Mouse (Mus musculus) fat pad, adult 2 months (tissue): ENCODE data around the gene Scin.
"Not testable (repeated sequence)": the region's sequence is repeated elsewhere in the genome, so short reads cannot be mapped to it uniquely, and the experiment has no call there.

Experiments
- DNase-seq: peaks from one replicate; pipeline ENCODE4 v3.0.0-alpha.2; 2011; ENCODE audit warnings: low read depth, low spot score; ENCODE audit errors: extremely low read depth

The Scin gene

GRCm38 (mm10) chr12:40133573-40134271 is at the start of gene Scin:
Gene Scin (minus strand): TSS chr12:40134228.
- DNase-seq: no peak

- no peak for DNase-seq
These were observed 43.1 kb upstream of the Scin start for GRCm38 (mm10) chr12:40177089-40177488.

DNA sequence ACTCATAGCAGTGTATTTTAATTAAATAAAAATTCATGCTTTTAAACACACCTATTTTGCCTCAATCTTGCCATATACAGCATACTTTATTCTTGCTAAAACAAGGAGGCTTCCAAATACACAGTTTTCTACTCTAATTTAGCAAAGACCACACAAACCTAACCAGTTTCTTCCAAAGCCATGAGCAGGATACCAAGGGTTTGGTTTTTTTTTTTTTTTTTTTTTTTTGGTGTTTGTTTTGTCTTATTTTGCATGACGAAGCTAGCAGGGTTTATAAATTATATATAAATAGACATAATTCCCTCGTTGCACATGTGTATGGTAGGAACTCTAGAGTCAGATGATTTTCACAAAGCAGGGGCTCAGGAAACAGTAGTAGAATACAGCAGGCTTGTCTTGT is 42.1 kb upstream of the Scin start:
- DNase-seq: no peak

GRCm38 (mm10) chr12:40175171-40175570 is 41.1 kb upstream of the Scin start:
- DNase-seq: not testable (repeated sequence)

DNA sequence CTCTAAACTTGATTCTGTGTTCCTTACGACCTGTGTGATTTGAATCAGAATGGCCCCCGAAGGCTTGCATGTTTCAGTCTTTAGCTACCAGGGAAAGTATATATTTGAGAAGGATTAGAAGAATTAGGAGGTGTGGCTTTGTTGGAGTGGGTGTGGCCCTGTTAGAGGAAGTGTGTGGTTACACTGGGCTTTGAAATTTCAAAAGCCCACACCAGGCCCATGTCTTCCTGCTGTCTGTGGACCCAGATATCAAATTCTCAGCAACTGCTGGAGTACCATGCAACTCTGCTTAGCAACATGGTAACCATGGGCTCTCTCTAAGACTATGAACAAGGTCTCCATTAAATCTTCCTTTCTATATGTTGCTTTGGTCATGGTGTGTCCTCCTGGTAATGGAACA is 37.6 kb upstream of the Scin start:
- DNase-seq: no peak

GRCm38 (mm10) chr12:40169675-40170074 is 35.6 kb upstream of the Scin start:
- no peak for DNase-seq

DNA sequence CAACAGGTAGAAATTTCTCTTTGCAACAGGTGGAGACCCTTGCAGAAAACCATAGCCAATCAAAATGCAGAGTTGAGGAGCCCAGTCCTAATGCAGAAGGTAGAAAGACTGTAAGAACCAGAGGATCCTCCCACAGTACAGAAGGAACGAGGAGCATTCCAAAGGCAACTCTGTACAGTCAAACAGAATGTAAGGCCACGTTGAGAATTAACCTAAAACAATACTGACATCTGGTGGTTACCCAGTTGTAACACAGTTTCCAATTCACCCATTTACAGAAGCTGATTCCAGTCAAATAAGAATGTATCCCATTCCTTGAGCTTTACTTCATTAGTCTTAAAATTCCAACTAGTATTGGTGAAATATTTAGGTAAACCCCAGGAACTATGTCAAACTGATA is 30.6 kb upstream of the Scin start:
- no peak for DNase-seq

DNA sequence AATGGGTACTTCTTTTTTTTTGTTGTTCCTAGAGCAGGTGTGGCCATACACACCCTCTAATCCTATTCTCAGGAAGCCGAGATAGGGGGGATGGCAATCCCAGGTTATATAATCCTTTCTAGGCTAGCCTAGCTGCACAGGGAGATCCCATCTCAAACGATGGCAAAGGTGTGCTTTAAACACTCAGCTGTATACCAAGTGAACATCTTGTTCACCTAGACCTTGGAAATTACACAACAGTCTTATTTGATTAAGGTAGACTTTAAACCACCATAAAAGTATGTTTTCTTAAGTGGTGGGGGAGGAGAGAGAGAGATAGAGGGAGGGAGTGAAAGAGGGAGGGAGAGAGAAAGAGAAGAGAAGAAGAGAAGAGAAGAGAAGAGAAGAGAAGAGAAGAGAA is 26.7 kb upstream of the Scin start:
- no peak for DNase-seq

DNA sequence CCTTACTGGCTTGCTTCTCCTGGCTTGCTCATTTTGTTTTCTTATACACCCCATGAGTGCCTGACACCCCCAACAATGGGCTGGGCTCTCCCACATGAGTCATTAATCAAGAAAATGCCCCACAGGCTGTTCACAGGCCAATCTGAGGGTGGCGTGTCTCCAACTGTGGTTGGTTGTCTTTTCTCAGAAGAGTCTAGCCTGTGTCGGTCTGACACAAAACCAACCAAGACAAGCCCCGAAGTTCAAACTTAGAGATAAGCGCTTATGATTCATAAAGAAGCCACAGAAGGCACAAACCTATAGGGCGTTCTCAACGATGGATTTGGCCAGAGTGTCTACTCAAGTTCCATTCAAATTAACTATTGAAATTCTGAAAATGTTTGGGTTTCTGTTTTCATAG is 20.2 kb upstream of the Scin start:
- DNase-seq: no peak

DNA sequence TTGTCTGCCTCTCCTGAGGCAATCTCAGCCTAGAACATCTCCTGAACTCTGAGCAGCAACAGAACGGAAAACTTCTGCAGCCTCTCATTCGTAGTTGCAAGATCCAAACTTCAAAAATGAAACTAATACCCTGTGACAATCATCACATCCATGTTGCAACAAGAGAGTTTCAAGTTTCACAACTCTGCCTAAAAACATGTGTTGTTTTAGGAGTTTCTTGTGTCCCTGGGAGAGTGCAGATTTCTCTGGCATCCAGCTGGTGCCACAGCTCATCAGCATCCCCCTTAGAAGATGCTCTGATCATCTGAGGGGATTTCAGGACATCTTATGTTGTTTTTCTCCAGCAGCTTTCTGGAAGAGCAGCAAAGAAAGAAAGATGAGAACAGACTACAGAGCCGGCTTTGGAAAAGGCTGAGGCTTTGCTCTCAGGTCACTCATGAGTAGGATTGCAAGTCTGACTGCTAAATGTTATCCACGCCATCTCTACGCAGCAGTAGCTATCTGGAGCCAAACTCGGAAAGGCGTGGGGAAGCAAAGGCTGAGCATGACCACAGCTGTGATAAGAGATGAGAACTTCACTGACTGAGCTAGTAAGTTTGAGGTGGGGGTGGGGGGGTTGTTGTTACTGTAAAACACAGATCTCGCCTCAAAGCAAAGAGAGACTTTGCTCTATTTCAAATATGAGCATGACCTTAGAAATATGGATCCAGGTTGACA is 18.5 kb upstream of the Scin start:
- DNase-seq: no peak

DNA sequence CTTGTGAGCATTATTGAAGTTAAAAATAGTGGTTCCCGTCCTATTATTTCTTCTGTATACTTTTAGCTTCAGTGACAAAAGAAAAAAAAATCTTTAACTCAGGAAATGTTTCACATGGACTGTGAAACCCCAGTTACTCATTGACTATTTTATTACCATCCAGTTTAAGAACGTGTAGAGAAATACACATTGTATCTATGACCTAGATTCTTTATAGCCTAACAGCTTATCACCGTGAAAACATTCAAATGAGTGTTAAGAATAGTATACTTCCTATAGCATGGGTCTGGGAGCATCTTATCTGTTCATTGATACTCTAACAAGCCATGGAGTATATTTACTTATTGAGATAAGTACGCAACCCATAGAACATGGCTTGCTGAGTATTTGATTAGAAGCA is 13.3 kb upstream of the Scin start:
- DNase-seq: no peak

GRCm38 (mm10) chr12:40146510-40146909 is 12.5 kb upstream of the Scin start:
- no peak for DNase-seq

DNA sequence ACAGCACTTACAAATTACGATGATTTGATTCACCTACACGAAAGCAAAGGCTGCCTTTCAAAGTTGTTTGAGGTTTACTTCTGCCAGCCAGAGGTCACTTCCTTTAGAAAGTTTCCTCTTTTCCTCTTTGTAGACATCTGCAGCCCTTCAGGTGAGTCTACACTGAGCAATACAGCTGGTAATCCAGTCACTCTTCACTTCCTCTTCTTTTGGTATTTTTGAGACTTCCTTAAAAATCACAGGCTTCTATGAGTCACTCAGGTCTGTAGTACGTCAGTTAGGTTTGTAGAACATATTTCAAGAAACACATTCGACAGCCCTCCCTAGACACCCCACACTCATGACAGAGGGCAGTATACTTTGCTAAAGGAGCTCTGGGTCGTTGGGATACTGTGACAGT is 6.7 kb upstream of the Scin start:
- DNase-seq: no peak

- DNase-seq: no peak
These were observed 5.6 kb upstream of the Scin start for GRCm38 (mm10) chr12:40139484-40140245.

GRCm38 (mm10) chr12:40134529-40134928 is 501 bp upstream of the Scin start:
- DNase-seq: no peak

- DNase-seq: no peak
These were observed 845 bp downstream of the Scin start for GRCm38 (mm10) chr12:40133194-40133572.

DNA sequence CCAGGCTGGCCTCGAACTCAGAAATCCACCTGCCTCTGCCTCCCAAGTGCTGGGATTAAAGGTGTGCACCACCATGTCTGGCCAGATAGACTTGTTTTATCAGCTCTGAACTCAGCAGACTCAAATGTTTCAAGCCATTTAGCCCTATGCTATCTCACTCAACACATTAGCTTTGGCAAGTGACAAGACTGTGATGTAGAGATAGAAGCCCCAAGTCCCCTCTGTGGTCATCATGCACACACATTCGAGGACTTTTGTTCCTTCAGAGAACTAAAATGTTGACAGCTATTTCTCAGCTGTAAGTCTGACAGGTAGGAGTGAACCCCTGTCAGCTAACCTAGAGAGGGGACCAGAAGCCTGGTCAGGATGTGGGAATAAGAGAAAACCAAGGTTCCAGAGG is 15.2 kb downstream of the Scin start:
- DNase-seq: no peak

- DNase-seq: no peak
These were observed 17.0 kb downstream of the Scin start for GRCm38 (mm10) chr12:40117045-40117444.

DNA sequence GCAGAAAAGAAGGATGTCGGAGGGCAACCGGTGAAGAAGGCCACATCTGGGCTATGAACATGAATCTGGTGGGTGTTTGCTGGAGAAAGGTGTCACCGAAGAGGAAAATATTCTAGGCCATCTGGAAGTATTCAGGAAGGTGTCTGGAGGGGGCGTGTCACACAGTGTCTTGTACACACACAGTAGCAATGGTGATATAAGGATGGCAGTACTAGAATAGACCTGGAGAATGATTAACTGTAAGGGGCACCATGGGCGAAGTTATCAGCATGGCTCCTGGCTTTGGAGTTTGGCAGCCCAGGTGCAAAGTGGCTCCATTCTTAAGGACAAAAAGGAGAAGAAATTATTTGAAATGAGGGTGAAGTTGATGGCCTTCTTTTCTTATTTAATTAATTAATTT is 17.8 kb downstream of the Scin start:
- DNase-seq: no peak

GRCm38 (mm10) chr12:40114883-40115282 is 19.1 kb downstream of the Scin start:
- no peak for DNase-seq

DNA sequence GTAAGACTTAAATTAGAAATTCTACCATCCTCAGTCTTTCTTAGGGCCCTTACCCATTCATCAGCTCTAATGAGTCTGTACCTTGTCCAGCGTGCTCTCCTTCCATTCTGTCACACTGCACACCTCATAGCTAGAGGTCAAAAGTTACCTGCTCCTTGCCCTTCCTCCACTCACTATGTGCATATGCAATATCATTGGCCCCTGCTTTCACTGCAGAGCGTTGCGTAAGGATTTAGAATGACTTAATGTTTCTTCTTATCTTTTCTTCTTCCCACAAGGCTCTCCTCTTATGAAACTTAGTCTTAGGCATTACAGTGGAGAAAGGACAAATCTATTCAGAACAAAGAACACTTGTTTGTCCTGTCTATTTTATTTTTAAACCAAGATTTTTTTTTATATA is 20.0 kb downstream of the Scin start:
- no peak for DNase-seq

DNA sequence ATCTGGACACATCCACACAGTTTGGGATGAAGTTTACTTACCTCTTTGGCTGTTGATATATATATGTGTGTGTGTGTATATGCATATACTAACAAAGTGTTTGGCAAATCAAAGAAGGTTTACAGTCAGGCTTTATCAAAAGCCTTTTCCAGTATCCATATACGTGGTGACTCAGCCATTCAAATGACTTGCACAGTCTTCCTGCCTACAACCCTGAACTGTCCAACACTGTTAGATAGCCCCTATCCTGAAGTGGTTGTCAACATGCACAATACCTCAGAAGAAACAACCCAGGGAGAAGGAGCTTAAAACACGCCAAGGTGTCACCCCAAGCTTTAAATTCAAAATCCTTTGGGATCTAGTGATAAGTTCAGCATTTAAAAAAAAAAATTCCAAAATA is 20.4 kb downstream of the Scin start:
- no peak for DNase-seq
